Mouse (Mus musculus): ENCODE data around the gene Snx29.

DNA sequence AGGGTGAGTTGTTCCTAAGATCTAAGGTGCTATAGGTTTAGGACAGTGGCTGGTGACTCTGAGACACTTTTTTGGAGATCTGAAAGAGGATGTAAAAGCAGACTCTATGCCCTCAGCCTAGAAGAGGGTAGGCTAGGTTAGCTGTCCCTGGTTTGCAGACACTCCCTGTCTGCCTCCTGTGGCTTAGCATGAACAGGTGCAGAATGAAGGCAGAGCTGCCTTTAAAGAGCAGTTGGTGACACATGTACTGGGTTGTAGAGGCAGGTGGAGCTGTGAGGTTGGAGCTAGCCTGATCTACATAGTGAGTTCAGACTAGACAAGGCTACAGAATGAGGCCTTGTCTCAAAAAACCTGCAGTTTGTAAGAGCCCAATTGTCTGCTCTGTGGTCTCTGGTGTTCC lies 427.9 kb downstream of the Snx29 start:
- TF ChIP-seq RCOR1 (conservative IDR thresholded peaks at IDR 0.05; ENCODE audit: low read depth, low read length) (no peak), SMC3 (IDR thresholded peaks at IDR 0.05; ENCODE audit: low read depth, low read length) (no peak), CTCF (conservative IDR thresholded peaks at IDR 0.05 in 1 of 2, IDR thresholded peaks at IDR 0.05 in 1 of 2; ENCODE audit: low read depth in 2 of 2, low read length in 2 of 2) (no peak), USF2 (conservative IDR thresholded peaks at IDR 0.05; ENCODE audit: low read depth, low read length) (no peak), EP300 (IDR thresholded peaks at IDR 0.05; ENCODE audit: low read length) (no peak), POLR2A (IDR thresholded peaks at IDR 0.05; ENCODE audit: low read depth, low read length) (no peak), MEF2A (IDR thresholded peaks at IDR 0.05; ENCODE audit: borderline replicate concordance, low read depth, low read length) (no peak), USF1 (IDR thresholded peaks at IDR 0.05; ENCODE audit: low read depth, low read length) (no peak)

Measured in CH12.LX (cell line).